In the genomic region with DNA sequence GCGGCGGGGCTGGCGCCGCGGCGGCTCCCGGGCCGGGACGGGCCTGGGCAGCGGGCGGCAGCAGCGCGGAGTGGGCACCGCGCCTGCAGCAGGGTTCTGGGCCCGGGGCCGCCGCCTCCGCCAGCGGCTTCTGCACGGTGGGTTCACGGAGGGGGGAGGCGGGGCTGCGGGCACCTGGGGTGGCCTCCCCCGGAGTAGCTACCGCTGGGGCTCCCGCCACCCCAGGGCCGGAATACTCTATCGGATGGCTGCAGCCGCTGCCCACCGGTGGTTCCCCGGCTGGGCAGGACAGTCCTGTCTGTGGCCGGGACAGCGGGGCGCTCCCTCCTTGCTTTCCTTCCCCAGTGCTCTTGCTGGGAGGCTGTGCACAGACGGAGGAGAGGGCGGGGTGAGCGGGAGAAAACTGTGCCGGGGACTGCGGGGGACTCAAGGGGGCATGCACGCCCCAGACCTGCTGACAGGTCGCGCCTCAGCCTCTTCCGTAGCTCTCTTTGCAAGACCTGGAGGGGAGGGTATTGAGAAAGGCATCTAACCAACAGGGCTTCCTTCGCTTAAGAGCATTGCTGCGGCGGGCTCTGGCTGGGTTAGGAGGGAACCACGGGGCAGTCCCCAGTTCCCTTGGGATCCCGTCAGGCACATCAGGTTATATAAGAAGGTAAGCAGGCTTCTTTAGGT, we compare ENCODE assay signal across 8 mouse cellular contexts. TPM values are rescaled to one million over a fixed set of nuclear protein-coding genes. Genes with fewer than 3 reads are reported as not detected.
DNase-seq lines count a peak whose midpoint lies in the region; ATAC-seq and TF ChIP-seq lines count a peak whose summit lies in the region.

No protein-coding gene starts in this region.

- H3K4me3 ChIP-seq in brown adipose tissue, adult 24 weeks (ENCODE audit: insufficient read depth, low read depth, low read length) = peak overlapping the region; percentile 90
- H3K4me3 ChIP-seq in forebrain, embryonic 15.5 days = peak overlapping the region; percentile 82
- H3K4me3 ChIP-seq in hindbrain, embryonic 15.5 days = peak overlapping the region; percentile 63
- peak overlapping the region; percentile 77 for H3K4me3 ChIP-seq in lung, adult 2 months (replicated peaks; ENCODE audit: extremely low read depth, low read depth, low read length)
- peak overlapping the region; percentile 81 for H3K4me3 ChIP-seq in olfactory bulb, adult 2 months (ENCODE audit: insufficient read depth, low read depth, low read length)

- peaks cover 40% of the 10 kb centered on the region for H3K4me1 ChIP-seq in brown adipose tissue, adult 24 weeks (ENCODE audit: control insufficient read depth, insufficient read depth, insufficient read length, low read length)
- peaks cover 35% of the 10 kb centered on the region for H3K4me1 ChIP-seq in forebrain, embryonic 15.5 days
- peaks cover 58% of the 10 kb centered on the region for H3K4me1 ChIP-seq in hindbrain, embryonic 15.5 days (replicated peaks)
- H3K4me1 ChIP-seq in lung, adult 2 months (ENCODE audit: control insufficient read depth, insufficient read depth, low read length) = peaks cover 26% of the 10 kb centered on the region
- peaks cover 44% of the 10 kb centered on the region for H3K4me1 ChIP-seq in olfactory bulb, adult 2 months (ENCODE audit: control insufficient read depth, insufficient read depth, low read length)

- H3K27ac ChIP-seq in brown adipose tissue, adult 24 weeks (replicated peaks; ENCODE audit: low read depth, low read length) = peak overlapping the region; percentile 70
- peak overlapping the region; percentile 75; the same call in 1 of the 2 replicates for H3K27ac ChIP-seq in forebrain, embryonic 15.5 days (replicated peaks)
- H3K27ac ChIP-seq in hindbrain, embryonic 15.5 days (replicated peaks) = peak overlapping the region; percentile 95
- peak overlapping the region; percentile 99 for H3K27ac ChIP-seq in olfactory bulb, adult 2 months (ENCODE audit: insufficient read depth, low read depth, low read length)

- no peak for TF ChIP-seq CTCF in lung, adult 2 months (IDR thresholded peaks at IDR 0.05; ENCODE audit: insufficient read depth, low read length)
- no peak for TF ChIP-seq CTCF in olfactory bulb, adult 2 months (IDR thresholded peaks at IDR 0.05; ENCODE audit: insufficient read depth, low read depth, low read length)

- H3K9me3 ChIP-seq in forebrain, embryonic 15.5 days = no peaks in the 10 kb centered on the region
- H3K9me3 ChIP-seq in hindbrain, embryonic 15.5 days = no peaks in the 10 kb centered on the region

- no peaks in the 10 kb centered on the region for H3K36me3 ChIP-seq in forebrain, embryonic 15.5 days
- H3K36me3 ChIP-seq in hindbrain, embryonic 15.5 days = no peaks in the 10 kb centered on the region

- peak; percentile 55 to 60 for DNase-seq in lung, adult 18-20 months
- no peak for DNase-seq in lung, postnatal 25 days (ENCODE audit: low spot score)
- peak; percentile 69 for DNase-seq in lung, adult 2 months
- DNase-seq in thymus, postnatal 4 days = peak; percentile 76

- peak; percentile 57; the same call in 1 of the 2 replicates for ATAC-seq in forebrain, embryonic 15.5 days (replicated peaks)
- peak; percentile 71 for ATAC-seq in hindbrain, embryonic 15.5 days (ENCODE audit: low FRiP score, low read depth)

- 0 out of 2 replicates have a peak, but pooled peaks have one; percentile 11 for TF ChIP-seq POLR2A in lung, adult 2 months (IDR thresholded peaks at IDR 0.05; ENCODE audit: borderline replicate concordance, extremely low read depth, low read depth, low read length)
- no peak for TF ChIP-seq POLR2A in olfactory bulb, adult 2 months (IDR thresholded peaks at IDR 0.05; ENCODE audit: insufficient read depth, low read depth, low read length)

- WGBS in forebrain, embryonic 15.5 days = under 1% methylated on average over 46 of the region's 49 CpGs
- under 1% methylated on average over 44 of the region's 49 CpGs for WGBS in hindbrain, embryonic 15.5 days
- WGBS in lung, adult 2 months = under 1% methylated on average over 44 of the region's 49 CpGs
- WGBS in olfactory bulb, adult 2 months = under 1% methylated on average over 47 of the region's 49 CpGs

- H3K9ac ChIP-seq in forebrain, embryonic 15.5 days (replicated peaks) = peak overlapping the region; percentile 82
- H3K9ac ChIP-seq in hindbrain, embryonic 15.5 days = peak overlapping the region; percentile 75

- H3K27me3 ChIP-seq in forebrain, embryonic 15.5 days = peaks cover 4% of the 10 kb centered on the region; the same call in 1 of the 2 replicates
- H3K27me3 ChIP-seq in hindbrain, embryonic 15.5 days = no peaks in the 10 kb centered on the region

- peak overlapping the region; percentile 94 for H3K4me2 ChIP-seq in forebrain, embryonic 15.5 days (replicated peaks)
- peak overlapping the region; percentile 70 for H3K4me2 ChIP-seq in hindbrain, embryonic 15.5 days

RNA-seq across cellular contexts. Expression of gene Jdp2, which starts 0.8 kb away (rescaled TPM):
- polyA plus RNA-seq in brown adipose tissue, adult 24 weeks (2012; ENCODE audit: insufficient read depth, insufficient read length, missing spikeins) = 9.9 and 11.2 TPM in 2 replicates
- polyA plus RNA-seq in forebrain, embryonic 15.5 days (2015; fragmentation: Nextera tagmentation; extraction: Ambion mirVana) = 0.10 and 0.50 TPM in 2 replicates
- polyA plus RNA-seq in hindbrain, embryonic 15.5 days (2015; fragmentation: Nextera tagmentation; extraction: Ambion mirVana) = 0.54 and 0.64 TPM in 2 replicates
- polyA plus RNA-seq in lung, adult 2 months (2012; rRNA removed) = 21.6 and 30.9 TPM in 2 replicates
- polyA plus RNA-seq in olfactory bulb, adult 2 months (2012; ENCODE audit: insufficient read depth, insufficient read length, low replicate concordance, missing spikeins) = not detected in 2 replicates
